Comparison of ENCODE assay signal across 22 mouse cellular contexts in the genomic region with DNA sequence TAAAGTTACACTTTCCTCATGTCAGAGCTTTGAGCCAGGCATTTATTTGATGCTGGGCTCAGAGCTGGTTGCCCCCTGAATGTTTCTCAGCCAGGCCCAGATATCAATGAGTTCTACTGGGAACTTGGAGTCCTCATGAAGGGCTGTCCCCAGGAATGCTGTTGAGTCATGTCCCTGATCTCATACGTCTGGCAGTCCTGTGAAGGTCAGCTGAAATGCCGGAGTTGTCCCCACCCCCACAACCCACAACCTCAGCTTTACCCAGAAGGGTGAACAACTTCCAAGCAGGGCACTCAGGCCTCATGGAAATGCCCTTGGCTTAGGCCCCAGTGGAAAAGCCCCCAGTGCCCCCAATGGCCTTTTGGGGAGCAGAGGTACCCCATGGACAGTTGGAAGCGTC. TPM values are rescaled to one million over a fixed set of nuclear protein-coding genes. Genes with fewer than 3 reads are reported as not detected.
DNase-seq lines count a peak whose midpoint lies in the region; ATAC-seq and TF ChIP-seq lines count a peak whose summit lies in the region.
"Had no signal": no experiment of that assay in that cellular context is flagged by ENCODE, and none has a peak within 500 bp of the region (broad histone marks: within the 10 kb centered on the region; RNA-seq: fewer than 3 reads in every experiment).

No protein-coding gene starts in this region.

- in situ Hi-C loops in Patski (cut with MboI; ENCODE audit: low pct_unique_long_range_greater_than_20kb), result no loop called here

- H3K36me3 ChIP-seq in heart, adult 2 months (ENCODE audit: control insufficient read depth, insufficient read depth, low read length), result no peaks in the 10 kb centered on the region
- no peaks in the 10 kb centered on the region for H3K36me3 ChIP-seq in heart, embryonic 12.5 days
- no peaks in the 10 kb centered on the region for H3K36me3 ChIP-seq in liver, postnatal 0 days (replicated peaks; ENCODE audit: insufficient read depth, low read length)
- H3K36me3 ChIP-seq: embryonic facial prominence, embryonic 15.5 days; kidney, embryonic 15.5 days; limb, embryonic 12.5 days; liver, embryonic 13.5 days; lung, embryonic 15.5 days had no signal

- H3K27ac ChIP-seq in heart, adult 2 months, result no peak overlapping the region
- no peak overlapping the region for H3K27ac ChIP-seq in heart, embryonic 12.5 days (ENCODE audit: poor library complexity, severe bottlenecking)
- H3K27ac ChIP-seq in liver, postnatal 0 days (ENCODE audit: low read depth), result no peak overlapping the region
- H3K27ac ChIP-seq: embryonic facial prominence, embryonic 15.5 days; gastrocnemius, adult 2 months; kidney, embryonic 15.5 days; limb, embryonic 12.5 days; liver, embryonic 13.5 days; lung, embryonic 15.5 days had no signal

- WGBS in heart, adult 2 months, result 59% methylated on average over 3 of the region's 3 CpGs
- 52% methylated on average over 3 of the region's 3 CpGs for WGBS in heart, embryonic 12.5 days
- 69% methylated on average over 3 of the region's 3 CpGs for WGBS in liver, postnatal 0 days (ENCODE audit: insufficient replicate concordance)

- no peak overlapping the region for H3K9ac ChIP-seq in heart, adult 2 months (ENCODE audit: low read depth, low read length)
- H3K9ac ChIP-seq in heart, embryonic 12.5 days, result no peak overlapping the region
- H3K9ac ChIP-seq in liver, postnatal 0 days (replicated peaks), result no peak overlapping the region
- H3K9ac ChIP-seq: embryonic facial prominence, embryonic 15.5 days; forebrain, postnatal 0 days; kidney, embryonic 15.5 days; limb, embryonic 12.5 days; liver, embryonic 13.5 days; lung, embryonic 15.5 days had no signal

- TF ChIP-seq CTCF in heart, adult 2 months (IDR thresholded peaks at IDR 0.05), result no peak
- no peak for TF ChIP-seq CTCF in Patski (IDR thresholded peaks at IDR 0.05)
- no peak for TF ChIP-seq CTCF in liver, postnatal 0 days (IDR thresholded peaks at IDR 0.05; ENCODE audit: low read depth)

- no peak overlapping the region for H3K4me3 ChIP-seq in heart, adult 2 months
- no peak overlapping the region for H3K4me3 ChIP-seq in heart, embryonic 12.5 days
- no peak overlapping the region for H3K4me3 ChIP-seq in liver, postnatal 0 days (ENCODE audit: low read depth, low read length)
- H3K4me3 ChIP-seq: embryonic facial prominence, embryonic 15.5 days; gastrocnemius, adult 2 months; kidney, embryonic 15.5 days; limb, embryonic 12.5 days; liver, embryonic 13.5 days; lung, embryonic 15.5 days had no signal

- H3K9me3 ChIP-seq in heart, embryonic 12.5 days (replicated peaks), result 0 out of 2 replicates have a peak, but pooled peaks cover 8% of the 10 kb centered on the region
- no peaks in the 10 kb centered on the region for H3K9me3 ChIP-seq in liver, postnatal 0 days (ENCODE audit: low read length)
- H3K9me3 ChIP-seq: kidney, embryonic 15.5 days; liver, embryonic 13.5 days; lung, embryonic 15.5 days had no signal

- peak; percentile 89 for TF ChIP-seq EP300 in heart, adult 2 months (IDR thresholded peaks at IDR 0.05; ENCODE audit: insufficient read depth, low read depth, low read length)
- no peak for TF ChIP-seq EP300 in liver, postnatal 0 days (IDR thresholded peaks at IDR 0.05; ENCODE audit: low read depth)

- no peak overlapping the region for H3K4me2 ChIP-seq in heart, embryonic 12.5 days
- H3K4me2 ChIP-seq in liver, postnatal 0 days (ENCODE audit: low read depth, low read length), result no peak overlapping the region
- H3K4me2 ChIP-seq: embryonic facial prominence, embryonic 15.5 days; kidney, embryonic 15.5 days; limb, embryonic 12.5 days; liver, embryonic 13.5 days; lung, embryonic 15.5 days; midbrain, embryonic 11.5 days had no signal

- no peaks in the 10 kb centered on the region for H3K79me2 ChIP-seq in heart, adult 2 months (replicated peaks; ENCODE audit: control insufficient read depth, insufficient read depth, low read length)

- DNase-seq in heart, adult 2 months, result peak in 1 of 2 experiments; percentile 31
- DNase-seq in Patski (ENCODE audit: low read depth, low spot score), result peak; percentile 53
- DNase-seq in adrenal gland, postnatal 36 days, result peak; percentile 78 to 81
- DNase-seq in heart, postnatal 4 days, result peak; percentile 55
- no peak for DNase-seq in right cerebral cortex, adult 18-20 months
- no peak for DNase-seq in left cerebral cortex, adult 18-20 months (ENCODE audit: low spot score in 2 of 2)
- no peak for DNase-seq in liver, postnatal 0 days
- DNase-seq: cerebellum, adult 9-10 months; forebrain, postnatal 0 days; gastrocnemius, adult 2 months; kidney, postnatal 4 days; layer of hippocampus, adult 9-11 months; liver, embryonic 13.5 days; thymus, postnatal 25 days had no signal

- no peaks in the 10 kb centered on the region for H3K4me1 ChIP-seq in heart, adult 2 months (ENCODE audit: control insufficient read depth, insufficient read depth, low read length)
- peaks cover 19% of the 10 kb centered on the region for H3K4me1 ChIP-seq in heart, embryonic 12.5 days (replicated peaks)
- no peaks in the 10 kb centered on the region for H3K4me1 ChIP-seq in liver, postnatal 0 days (ENCODE audit: insufficient read depth)
- H3K4me1 ChIP-seq: liver, embryonic 13.5 days had no signal

- H3K27me3 ChIP-seq in heart, adult 2 months (ENCODE audit: control insufficient read depth, insufficient read depth, low read length), result no peaks in the 10 kb centered on the region
- peaks cover 9% of the 10 kb centered on the region; the same call in 1 of the 2 replicates for H3K27me3 ChIP-seq in heart, embryonic 12.5 days (replicated peaks)
- no peaks in the 10 kb centered on the region for H3K27me3 ChIP-seq in Patski
- H3K27me3 ChIP-seq in liver, postnatal 0 days (ENCODE audit: insufficient read depth, low read length), result 0 out of 2 replicates have a peak, but pooled peaks cover 2% of the 10 kb centered on the region
- H3K27me3 ChIP-seq: embryonic facial prominence, embryonic 15.5 days; kidney, embryonic 15.5 days; limb, embryonic 12.5 days; liver, embryonic 13.5 days; lung, embryonic 15.5 days had no signal

- CTCF ChIA-PET in Patski (lab: Charles Lee), result interaction anchor here (0.8 to 2.1 kb wide), 9 partner anchors 9 to 353 kb away, joined by 3 to 6 read pairs (median 3); no protein-coding TSS in a partner anchor

- ATAC-seq in heart, embryonic 12.5 days (ENCODE audit: insufficient number of reproducible peaks, low FRiP score), result no peak
- no peak for ATAC-seq in Patski
- ATAC-seq in liver, postnatal 0 days, result no peak
- ATAC-seq: forebrain, postnatal 0 days; hindbrain, embryonic 16.5 days; intestine, postnatal 0 days had no signal

- no peak for TF ChIP-seq POLR2A in heart, adult 2 months (IDR thresholded peaks at IDR 0.05; ENCODE audit: insufficient read depth, low read depth, low read length)

- intact Hi-C loops in heart, adult 2 months (cut with DNase I), result no loop called here

- POLR2A ChIA-PET in Patski (lab: Charles Lee), result interaction anchor here (1.1 kb wide), 2 partner anchors 9 to 245 kb away, joined by 3 to 4 read pairs; no protein-coding TSS in a partner anchor

RNA-seq across cellular contexts. Expression of a gene that starts 57.3 kb away (rescaled TPM):
- total RNA-seq in heart, adult 2 months (2021), result 10 to 100 TPM; 37.4 to 38.6 TPM
- polyA plus RNA-seq in heart, adult 2 months (2012; rRNA removed), result 12.6 and 21.8 TPM in 2 replicates
- polyA plus RNA-seq in heart, embryonic 12.5 days (2016; fragmentation: Nextera tagmentation; extraction: Ambion mirVana), result 55.4 and 62.2 TPM in 2 replicates
- 121 TPM for polyA plus RNA-seq in Patski (2021)
- total RNA-seq in adrenal gland, postnatal 36 days (2021), result 10 to 100 TPM; 55.2 to 58.6 TPM
- 10 to 100 TPM; 57.5 to 62.7 TPM for total RNA-seq in heart, postnatal 4 days (2021)
- 10 to 100 TPM; 68.5 to 72.7 TPM for total RNA-seq in left cerebral cortex, adult 18-20 months (2021)
- polyA plus RNA-seq in liver, postnatal 0 days (2015; fragmentation: Nextera tagmentation; extraction: Ambion mirVana), result 10.6 and 12.1 TPM in 2 replicates

RNA-seq across cellular contexts. Expression of a gene that starts 57.6 kb away (rescaled TPM):
- total RNA-seq in heart, adult 2 months (2021), result 1 to 10 TPM in 1 of 2 experiments, under 1 TPM in 1; 0.99 to 1.8 TPM
- 1.5 and 2.4 TPM in 2 replicates for polyA plus RNA-seq in heart, adult 2 months (2012; rRNA removed)
- 4.4 and 5.1 TPM in 2 replicates for polyA plus RNA-seq in heart, embryonic 12.5 days (2016; fragmentation: Nextera tagmentation; extraction: Ambion mirVana)
- 26.5 TPM for polyA plus RNA-seq in Patski (2021)
- 1 to 10 TPM; 5.5 to 5.8 TPM for total RNA-seq in adrenal gland, postnatal 36 days (2021)
- total RNA-seq in heart, postnatal 4 days (2021), result under 1 TPM; 0.68 to 0.88 TPM
- total RNA-seq in left cerebral cortex, adult 18-20 months (2021), result 10 to 100 TPM; 89.4 to 91.9 TPM
- 0.30 and 0.35 TPM in 2 replicates for polyA plus RNA-seq in liver, postnatal 0 days (2015; fragmentation: Nextera tagmentation; extraction: Ambion mirVana)

Comparison
In these comparisons a context has a peak if more than half of its experiments do, and no peak if none do; other contexts are left out.
1. DNase-seq: peak in Patski (single experiment), adrenal gland, postnatal 36 days (2 of 2) and heart, postnatal 4 days (single experiment); none in right cerebral cortex, adult 18-20 months (single experiment), left cerebral cortex, adult 18-20 months (0 of 2) and liver, postnatal 0 days (single experiment).
2. RNA of a gene that starts 57.6 kb away (total RNA-seq): 89.4 to 91.9 TPM in left cerebral cortex, adult 18-20 months; 5.5 to 5.8 TPM in adrenal gland, postnatal 36 days, 0.99 to 1.8 TPM in heart, adult 2 months and 0.68 to 0.88 TPM in heart, postnatal 4 days; every median in the first group is over 10 times any median in the second.